Mouse (Mus musculus): ENCODE results near the gene Ndufa4. TPM values are rescaled to one million over a fixed set of nuclear protein-coding genes. Genes with fewer than 3 reads are reported as not detected.
"Not testable (repeated sequence)": the region's sequence is repeated elsewhere in the genome, so short reads cannot be mapped to it uniquely, and the experiment has no call there.

The Ndufa4 gene
- polyA plus RNA-seq, 1 experiment from 2014 or later = 1,068 TPM

DNA sequence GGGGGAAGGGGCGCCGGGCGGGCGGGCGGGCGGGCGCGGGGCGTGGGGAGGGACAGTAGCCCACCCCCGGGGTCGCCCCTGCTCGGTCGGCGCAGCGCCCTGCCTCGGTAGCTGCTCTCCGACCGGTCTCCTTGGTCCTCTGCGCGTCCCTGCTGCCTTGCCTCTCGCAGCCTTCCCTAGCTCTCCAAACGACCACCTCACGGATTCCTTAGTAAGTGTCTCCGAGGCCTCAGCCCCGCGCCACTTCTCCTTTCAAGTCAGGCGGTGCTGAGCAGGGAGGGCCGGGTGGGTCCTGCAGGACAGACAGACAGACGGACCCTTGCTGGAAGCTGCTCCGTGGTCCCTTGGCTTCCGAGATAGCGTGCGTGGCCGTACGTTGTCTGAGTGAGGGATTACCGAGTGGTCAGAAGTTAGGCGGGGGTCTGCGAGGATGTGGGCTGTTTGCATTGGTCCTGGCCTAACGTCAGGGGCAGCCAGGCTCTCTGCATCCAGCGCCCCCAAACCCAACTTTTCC, 18.8 kb upstream of the Ndufa4 start:
- Histone ChIP-seq H3K9me3 (ENCODE audit: low read length) (no peaks in the 10 kb centered on the region), H3K27me3 (ENCODE audit: insufficient read depth, low read length) (no peaks in the 10 kb centered on the region), H3K27ac (ENCODE audit: low read depth) (peak overlapping the region; percentile 97), H3K4me2 (ENCODE audit: low read depth, low read length) (peak overlapping the region; percentile 96), H3K36me3 (replicated peaks; ENCODE audit: insufficient read depth, low read length) (0 out of 2 replicates have a peak, but pooled peaks cover 4% of the 10 kb centered on the region), H3K9ac (replicated peaks) (peak overlapping the region; percentile 99), H3K4me1 (ENCODE audit: insufficient read depth) (peaks cover 9% of the 10 kb centered on the region; the same call in 1 of the 2 replicates), H3K4me3 (ENCODE audit: low read depth, low read length) (peak overlapping the region; percentile 97)
- DNase-seq (peak; percentile 59), ATAC-seq (peak; percentile 77)
- TF ChIP-seq CTCF (IDR thresholded peaks at IDR 0.05; ENCODE audit: low read depth) (no peak), EP300 (IDR thresholded peaks at IDR 0.05; ENCODE audit: low read depth) (no peak)
- WGBS (ENCODE audit: insufficient replicate concordance) = under 1% methylated on average over 32 of the region's 40 CpGs

- H3K27me3 ChIP-seq (ENCODE audit: insufficient read depth, low read length) = no peaks in the 10 kb centered on the region
Observed at GRCm38 (mm10) chr6:11925496-11926041, 18.3 kb upstream of the Ndufa4 start.

DNA sequence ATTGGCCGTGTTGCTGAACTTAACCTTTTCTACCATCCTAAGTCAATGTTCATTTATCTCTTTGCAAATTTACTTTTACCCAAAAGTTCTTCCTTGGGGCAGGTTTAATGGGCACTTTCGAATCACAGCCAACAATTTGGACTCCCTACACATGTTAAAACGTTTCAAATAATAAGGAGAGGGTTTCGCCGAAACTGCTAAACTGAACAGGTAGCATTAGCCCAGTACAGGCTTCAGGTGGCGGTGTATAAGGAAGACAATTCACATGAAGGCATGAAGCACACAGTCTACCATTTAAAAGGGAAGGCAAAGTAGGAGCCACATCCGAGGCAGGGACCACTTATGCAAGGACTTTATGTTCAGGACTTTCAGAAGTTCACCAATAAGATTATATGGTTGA, 873 bp upstream of the Ndufa4 start:
- ATAC-seq = no peak
- Histone ChIP-seq H3K4me3 (ENCODE audit: low read depth, low read length) (peak overlapping the region; percentile 71), H3K36me3 (replicated peaks; ENCODE audit: insufficient read depth, low read length) (peaks cover 9% of the 10 kb centered on the region), H3K4me2 (ENCODE audit: low read depth, low read length) (peak overlapping the region; percentile 69), H3K9ac (replicated peaks) (peak overlapping the region; percentile 82), H3K9me3 (ENCODE audit: low read length) (no peaks in the 10 kb centered on the region), H3K27ac (ENCODE audit: low read depth) (peak overlapping the region; percentile 94), H3K4me1 (ENCODE audit: insufficient read depth) (peaks cover 14% of the 10 kb centered on the region), H3K27me3 (ENCODE audit: insufficient read depth, low read length) (no peaks in the 10 kb centered on the region)
- no peak for TF ChIP-seq EP300 (IDR thresholded peaks at IDR 0.05; ENCODE audit: low read depth)
- TF ChIP-seq CTCF (IDR thresholded peaks at IDR 0.05; ENCODE audit: low read depth) = no peak
- WGBS (ENCODE audit: insufficient replicate concordance) = 20% methylated on average over 7 of the region's 7 CpGs
- DNase-seq = peak; percentile 15

More at GRCm38 (mm10) chr6:11925496-11926041, 18.3 kb upstream of the Ndufa4 start:
- Histone ChIP-seq H3K9ac (replicated peaks) (peak overlapping the region; percentile 99), H3K36me3 (replicated peaks; ENCODE audit: insufficient read depth, low read length) (0 out of 2 replicates have a peak, but pooled peaks cover 4% of the 10 kb centered on the region), H3K4me2 (ENCODE audit: low read depth, low read length) (peak overlapping the region; percentile 96), H3K27ac (ENCODE audit: low read depth) (peak overlapping the region; percentile 97), H3K4me1 (ENCODE audit: insufficient read depth) (peaks cover 9% of the 10 kb centered on the region; the same call in 1 of the 2 replicates), H3K9me3 (ENCODE audit: low read length) (no peaks in the 10 kb centered on the region), H3K4me3 (ENCODE audit: low read depth, low read length) (peak overlapping the region; percentile 97)
- ATAC-seq = peak; percentile 97
- DNase-seq = peak; percentile 89
- no peak for TF ChIP-seq EP300 (IDR thresholded peaks at IDR 0.05; ENCODE audit: low read depth)
- no peak for TF ChIP-seq CTCF (IDR thresholded peaks at IDR 0.05; ENCODE audit: low read depth)
- under 1% methylated on average over 20 of the region's 20 CpGs for WGBS (ENCODE audit: insufficient replicate concordance)

DNA sequence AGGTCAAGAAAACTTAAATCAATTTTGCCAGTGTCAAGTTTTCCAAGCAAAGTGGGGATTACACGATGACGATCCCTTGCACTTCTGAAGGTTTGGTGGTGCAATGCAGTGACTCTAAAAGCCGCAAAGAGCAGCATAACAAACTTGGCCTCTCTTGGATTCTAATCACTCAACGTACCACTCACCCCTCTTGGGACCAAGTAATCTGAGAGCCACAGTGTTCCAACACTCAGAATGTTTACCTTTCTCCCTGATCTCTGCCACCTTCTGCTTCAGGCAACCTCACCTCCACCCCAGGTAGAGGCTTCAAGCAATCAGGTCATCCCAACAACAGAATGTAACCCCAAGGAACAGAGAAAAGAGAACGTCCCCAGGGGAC, 418 bp downstream of the Ndufa4 start:
- TF ChIP-seq EP300 (IDR thresholded peaks at IDR 0.05; ENCODE audit: low read depth) = no peak
- no peak for TF ChIP-seq CTCF (IDR thresholded peaks at IDR 0.05; ENCODE audit: low read depth)
- ATAC-seq (peak; percentile 16), DNase-seq (no peak)
- Histone ChIP-seq H3K36me3 (replicated peaks; ENCODE audit: insufficient read depth, low read length) (peaks cover 9% of the 10 kb centered on the region), H3K4me3 (ENCODE audit: low read depth, low read length) (peak overlapping the region; percentile 71), H3K4me2 (ENCODE audit: low read depth, low read length) (peak overlapping the region; percentile 69), H3K9ac (replicated peaks) (peak overlapping the region; percentile 82), H3K4me1 (ENCODE audit: insufficient read depth) (peaks cover 14% of the 10 kb centered on the region), H3K27me3 (ENCODE audit: insufficient read depth, low read length) (no peaks in the 10 kb centered on the region), H3K9me3 (ENCODE audit: low read length) (no peaks in the 10 kb centered on the region), H3K27ac (ENCODE audit: low read depth) (peak overlapping the region; percentile 94)
- 0% methylated on average over 5 of the region's 5 CpGs for WGBS (ENCODE audit: insufficient replicate concordance)

DNA sequence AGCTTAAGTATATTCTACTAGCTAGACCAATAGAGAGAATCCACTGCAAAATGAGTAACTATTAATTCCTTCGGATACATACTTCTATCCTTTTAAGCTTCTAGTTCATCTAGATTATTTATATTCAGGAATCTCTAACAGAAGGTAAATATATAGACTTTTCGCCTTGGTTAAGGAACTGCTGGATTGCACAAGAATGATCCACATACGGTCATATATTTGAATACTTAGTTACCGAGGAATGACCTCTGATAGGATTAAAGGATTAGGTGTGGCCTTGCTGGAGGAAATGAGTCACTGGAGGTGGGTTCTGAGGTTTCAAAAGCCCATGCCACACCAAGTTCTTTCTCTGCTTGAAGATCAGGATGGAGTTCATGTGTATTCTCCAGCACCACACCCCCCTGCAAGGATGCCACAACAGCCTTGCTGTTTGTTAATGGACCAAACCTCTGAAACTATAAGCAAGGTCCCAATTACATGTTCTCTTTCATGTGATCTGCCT, 6.4 kb downstream of the Ndufa4 start:
- Histone ChIP-seq H3K27ac (ENCODE audit: low read depth) (no peak overlapping the region), H3K36me3 (replicated peaks; ENCODE audit: insufficient read depth, low read length) (peaks cover 19% of the 10 kb centered on the region), H3K4me3 (ENCODE audit: low read depth, low read length) (no peak overlapping the region), H3K9ac (replicated peaks) (no peak overlapping the region), H3K9me3 (ENCODE audit: low read length) (no peaks in the 10 kb centered on the region), H3K27me3 (ENCODE audit: insufficient read depth, low read length) (no peaks in the 10 kb centered on the region), H3K4me2 (ENCODE audit: low read depth, low read length) (no peak overlapping the region), H3K4me1 (ENCODE audit: insufficient read depth) (peaks cover 5% of the 10 kb centered on the region)
- 73% methylated on average over 4 of the region's 4 CpGs for WGBS (ENCODE audit: insufficient replicate concordance)
- DNase-seq (no peak), ATAC-seq (no peak)
- TF ChIP-seq CTCF (IDR thresholded peaks at IDR 0.05; ENCODE audit: low read depth) (no peak), EP300 (IDR thresholded peaks at IDR 0.05; ENCODE audit: low read depth) (no peak)

- WGBS (ENCODE audit: insufficient replicate concordance) = no CpG with 5 or more reads among the region's 2 CpGs
Observed at GRCm38 (mm10) chr6:11875364-11875763, 31.9 kb downstream of the Ndufa4 start.

More at GRCm38 (mm10) chr6:11875364-11875763, 31.9 kb downstream of the Ndufa4 start:
- H3K27me3 ChIP-seq (ENCODE audit: insufficient read depth, low read length); DNase-seq; H3K9me3 ChIP-seq (ENCODE audit: low read length); H3K4me2 ChIP-seq (ENCODE audit: low read depth, low read length); H3K36me3 ChIP-seq (replicated peaks; ENCODE audit: insufficient read depth, low read length); ATAC-seq; H3K4me1 ChIP-seq (ENCODE audit: insufficient read depth); H3K27ac ChIP-seq (ENCODE audit: low read depth); H3K9ac ChIP-seq (replicated peaks); H3K4me3 ChIP-seq (ENCODE audit: low read depth, low read length): not testable (repeated sequence)

Other genes starting within 250 kb of the Ndufa4 start
- 21.7 and 23.6 TPM in 2 replicates for gene Phf14, start 312 bp upstream of the Ndufa4 start, polyA plus RNA-seq (2015; fragmentation: Nextera tagmentation; extraction: Ambion mirVana)